Mouse (Mus musculus): ENCODE measurements around the gene Fxyd2.

DNA sequence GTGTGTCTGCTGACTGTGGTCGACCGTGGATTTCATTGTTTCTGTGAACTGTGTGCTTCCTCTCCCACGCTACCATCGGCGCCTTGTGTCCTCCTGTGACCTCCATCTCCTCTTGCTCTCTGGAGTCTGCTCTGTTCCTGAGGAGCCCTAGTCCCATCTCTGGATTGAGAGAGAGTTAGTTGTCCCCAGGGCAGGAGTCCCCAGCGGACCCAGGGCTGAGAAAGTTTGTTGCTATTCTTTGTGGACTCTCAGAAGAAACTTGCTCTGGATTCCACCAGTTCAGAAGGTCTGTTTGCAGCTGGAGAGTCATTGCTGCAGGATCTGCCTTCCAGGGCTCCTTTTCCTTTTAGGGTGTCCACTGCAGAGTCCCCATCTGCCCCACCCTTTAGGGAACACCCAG lies 4.3 kb upstream of the Fxyd2 start:
- TF ChIP-seq CTCF (IDR thresholded peaks at IDR 0.05; ENCODE audit: low read depth) (no peak), EP300 (IDR thresholded peaks at IDR 0.05; ENCODE audit: low read depth) (no peak)
